Comparison of ENCODE assay signal across 15 mouse cellular contexts in genomic region chr6:97278878-97279277, GRCm38 (mm10). TPM values are rescaled to one million over a fixed set of nuclear protein-coding genes. Genes with fewer than 3 reads are reported as not detected.
A peak's percentile ranks its signal among the peaks of the same experiment; 100 is the strongest.
DNase-seq lines count a peak whose midpoint lies in the region; ATAC-seq and TF ChIP-seq lines count a peak whose summit lies in the region.
"Had no signal": no experiment of that assay in that cellular context is flagged by ENCODE, and none has a peak within 500 bp of the region (broad histone marks: within the 10 kb centered on the region; RNA-seq: fewer than 3 reads in every experiment).

No protein-coding gene starts in this region.

- no peak for TF ChIP-seq POLR2A in thymus, adult 2 months (IDR thresholded peaks at IDR 0.05; ENCODE audit: control insufficient read depth, extremely low read depth, insufficient read depth, low read length, poor library complexity)

- WGBS in thymus, adult 2 months: 93% methylated on average over 6 of the region's 6 CpGs

- H3K27ac ChIP-seq in thymus, adult 2 months (ENCODE audit: control insufficient read depth, insufficient read depth, low read length): no peak overlapping the region
- H3K27ac ChIP-seq: intestine, embryonic 15.5 days; liver, embryonic 13.5 days; midbrain, embryonic 12.5 days; neural tube, embryonic 12.5 days had no signal

- no peak overlapping the region for H3K4me3 ChIP-seq in thymus, adult 2 months (ENCODE audit: control insufficient read depth, insufficient read depth, low read length)
- H3K4me3 ChIP-seq: midbrain, embryonic 12.5 days; neural tube, embryonic 12.5 days had no signal

- no peak for ATAC-seq in activated CD4-positive, CD25-positive, alpha-beta regulatory T cell, adult 4 months

- H3K4me1 ChIP-seq in thymus, adult 2 months (replicated peaks; ENCODE audit: control insufficient read depth, insufficient read depth, low read length): peaks cover 15% of the 10 kb centered on the region

- intact Hi-C loops in heart, postnatal 14 days (cut with DNase I): loop anchor here (1.0 to 5.0 kb wide), 5 partner anchors 28 to 463 kb away; no protein-coding TSS in a partner anchor

- no peaks in the 10 kb centered on the region for H3K27me3 ChIP-seq in thymus, adult 2 months (ENCODE audit: control insufficient read depth, insufficient read depth, low read length)
- H3K27me3 ChIP-seq: intestine, embryonic 15.5 days; liver, embryonic 13.5 days; neural tube, embryonic 12.5 days had no signal

- DNase-seq in heart, adult 11 months: peak; percentile 95
- no peak for DNase-seq in heart, postnatal 14 days
- DNase-seq in urinary bladder, postnatal 36 days (ENCODE audit: low spot score in 2 of 2): peak; percentile 36 to 43
- DNase-seq in urinary bladder, postnatal 25 days (ENCODE audit: low spot score): no peak
- peak; percentile 60 to 72 for DNase-seq in kidney, postnatal 25 days
- DNase-seq in adrenal gland, postnatal 14 days: no peak
- no peak for DNase-seq in thymus, adult 2 months
- DNase-seq: adrenal gland, adult 8-10 months; liver, embryonic 13.5 days; thymus, postnatal 25 days had no signal

- no peaks in the 10 kb centered on the region for H3K36me3 ChIP-seq in thymus, adult 2 months (ENCODE audit: control insufficient read depth, insufficient read depth, low read length)
- H3K36me3 ChIP-seq: intestine, embryonic 15.5 days; liver, embryonic 13.5 days; midbrain, embryonic 12.5 days; neural tube, embryonic 12.5 days had no signal

- no peak for TF ChIP-seq CTCF in thymus, adult 2 months (IDR thresholded peaks at IDR 0.05; ENCODE audit: borderline replicate concordance, control insufficient read depth, extremely low read depth, insufficient read depth, low read length, poor library complexity)

RNA-seq across cellular contexts. Expression of gene Lmod3, which starts 26.3 kb away (rescaled TPM):
- 10 to 100 TPM; 50.2 to 55.6 TPM for total RNA-seq in heart, postnatal 14 days (2021)
- not detected in 2 replicates for total RNA-seq in adrenal gland, postnatal 14 days (2021)
- polyA plus RNA-seq in thymus, adult 2 months (2012; rRNA removed): 0.14 and 0.73 TPM in 2 replicates
- not detected for polyA plus RNA-seq in activated CD4-positive, CD25-positive, alpha-beta regulatory T cell, adult 4 months (2017; shearing (Covaris generic))
- total RNA-seq: hematopoietic stem cell, adult 5-6 weeks had no signal
- polyA plus RNA-seq: midbrain, embryonic 12.5 days had no signal

Comparison
In these comparisons a context has a peak if more than half of its experiments do, and no peak if none do; other contexts are left out.
1. DNase-seq: peak in heart, adult 11 months (single experiment), urinary bladder, postnatal 36 days (2 of 2) and kidney, postnatal 25 days (2 of 2); none in heart, postnatal 14 days (0 of 2), urinary bladder, postnatal 25 days (single experiment), adrenal gland, postnatal 14 days (single experiment) and thymus, adult 2 months (single experiment).
2. RNA of gene Lmod3, which starts 26.3 kb away (total RNA-seq): 50.2 to 55.6 TPM in heart, postnatal 14 days; not detected in adrenal gland, postnatal 14 days; every median in the first group is over 10 times any median in the second.